ENCODE assay signal across 14 mouse cellular contexts in genomic region chr15:12227355-12227754, GRCm38 (mm10).
"Had no signal": no experiment of that assay in that cellular context is flagged by ENCODE, and none has a peak within 500 bp of the region (broad histone marks: within the 10 kb centered on the region; RNA-seq: fewer than 3 reads in every experiment).

No protein-coding gene starts in this region.

- H3K27ac ChIP-seq: limb, embryonic 13.5 days; lung, embryonic 15.5 days; neural tube, embryonic 15.5 days had no signal

- H3K4me3 ChIP-seq: limb, embryonic 13.5 days; lung, embryonic 15.5 days; myocyte; neural tube, embryonic 15.5 days had no signal

- H3K27me3 ChIP-seq: limb, embryonic 13.5 days; lung, embryonic 15.5 days; neural tube, embryonic 15.5 days had no signal

- H3K36me3 ChIP-seq: lung, embryonic 15.5 days; neural tube, embryonic 15.5 days had no signal

- H3K4me2 ChIP-seq: limb, embryonic 13.5 days; liver, embryonic 11.5 days; lung, embryonic 15.5 days; neural tube, embryonic 15.5 days had no signal

- H3K9me3 ChIP-seq: limb, embryonic 13.5 days; lung, embryonic 15.5 days; neural tube, embryonic 15.5 days had no signal

- ATAC-seq: intestine, embryonic 16.5 days had no signal

- H3K9ac ChIP-seq: limb, embryonic 13.5 days; lung, embryonic 15.5 days; neural tube, embryonic 15.5 days had no signal

- DNase-seq: layer of hippocampus, adult 9-11 months; layer of hippocampus, postnatal 36 days; lung, postnatal 14 days; midbrain, embryonic 14.5 days; right cerebral cortex, adult 18-20 months; right cerebral cortex, postnatal 25 days; thymus, adult 18-20 months; thymus, postnatal 14 days had no signal
